Mouse (Mus musculus) hindbrain, embryonic 15.5 days (tissue): Measurements from ENCODE around the gene Klb. TPM values are rescaled to one million over a fixed set of nuclear protein-coding genes. Genes with fewer than 3 reads are reported as not detected.
A peak's percentile ranks its signal among the peaks of the same experiment; 100 is the strongest.

Experiments used
- ATAC-seq: fragments of 200-750 bp; cut with Nextera tagmentation; 2 replicates; pipeline ENCODE4 v1.8.0; 2017; ENCODE audit warnings: low read depth, moderate number of reproducible peaks, moderate TSS enrichment; ENCODE audit not compliant: low FRiP score
- H3K27ac ChIP-seq: fragments of 300-500 bp; sonication (generic); replicated peaks from 2 replicates; pipeline ENCODE4 v1.5.1; 2015; ENCODE audit warnings: mild to moderate bottlenecking, inconsistent platforms
- H3K27me3 ChIP-seq: fragments of 300-500 bp; sonication (generic); 2 replicates; pipeline ENCODE4 v1.6.1; 2015; ENCODE audit warnings: control low read depth, inconsistent platforms
- H3K36me3 ChIP-seq: fragments of 300-500 bp; sonication (generic); 2 replicates; pipeline ENCODE4 v1.6.1; 2015; ENCODE audit warnings: control low read depth, inconsistent platforms
- H3K4me1 ChIP-seq: fragments of 300-500 bp; sonication (generic); replicated peaks from 2 replicates; pipeline ENCODE4 v1.6.1; 2015; ENCODE audit warnings: control low read depth, inconsistent platforms
- H3K4me2 ChIP-seq: fragments of 300-500 bp; sonication (generic); 2 replicates; pipeline ENCODE4 v1.6.1; 2015; ENCODE audit warnings: moderate library complexity, mild to moderate bottlenecking, inconsistent platforms
- H3K4me3 ChIP-seq: fragments of 300-500 bp; sonication (generic); 2 replicates; pipeline ENCODE4 v1.5.1; 2015; ENCODE audit warnings: mild to moderate bottlenecking, inconsistent platforms
- H3K9ac ChIP-seq: fragments of 300-500 bp; sonication (generic); 2 replicates; pipeline ENCODE4 v1.6.1; 2015; ENCODE audit warnings: inconsistent platforms
- H3K9me3 ChIP-seq: fragments of 300-500 bp; sonication (generic); 2 replicates; pipeline ENCODE4 v1.6.1; 2016; ENCODE audit warnings: control low read depth, inconsistent platforms
- WGBS: fragments of 180-500 bp; shearing (Covaris S2); methylation state at CpG from one replicate; pipeline ENCODE4 v1.1.7; 2015; 5-methylcytosine and 5-hydroxymethylcytosine counted together
- polyA plus RNA-seq: library from polyadenylated mRNA; unstranded; fragments of >200 nt; fragmentation: Nextera tagmentation; extraction: Ambion mirVana; gene quantifications from 2 replicates; pipeline ENCODE4 v1.2.1, GENCODE M21; 2015

Gene Klb
- polyA plus RNA-seq, 1 experiment from 2014 or later: 0.32 TPM

DNA sequence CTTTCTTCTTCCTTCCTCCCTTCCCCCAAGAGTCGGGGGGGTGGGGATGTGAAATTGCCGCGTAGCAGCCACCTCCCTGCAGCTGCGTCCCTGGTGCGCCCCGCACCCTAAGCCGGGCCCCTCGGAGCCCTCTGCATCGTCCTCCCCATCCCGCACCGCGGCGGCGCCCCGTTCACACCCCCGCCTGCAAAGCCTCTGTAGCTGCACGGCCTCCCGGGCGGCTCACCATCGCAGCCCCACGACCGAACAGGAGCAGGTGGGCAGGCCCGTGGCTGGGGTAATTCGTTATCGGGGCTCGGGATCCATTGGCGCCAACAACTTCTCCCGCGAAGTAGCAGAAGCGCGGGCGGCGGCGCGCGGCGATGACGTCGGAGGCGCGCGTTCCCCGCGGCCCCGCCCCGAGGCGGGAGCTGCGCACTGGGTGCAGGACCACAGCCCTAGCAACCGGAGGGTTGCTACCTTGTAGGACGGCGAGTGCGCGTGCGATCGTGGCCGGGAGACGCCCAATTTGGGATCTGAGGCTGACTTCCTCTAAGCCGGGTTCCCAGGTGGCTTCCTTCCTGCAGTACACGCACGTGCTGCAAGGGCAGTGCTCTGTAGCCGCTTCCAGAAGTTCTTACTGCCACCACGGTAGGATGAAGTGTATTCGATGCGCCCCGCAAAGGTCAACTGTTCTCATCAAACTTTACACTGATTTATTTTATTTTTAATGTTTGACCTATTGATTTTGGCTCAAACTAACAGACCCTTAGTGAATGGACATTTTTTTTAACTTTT is 12.6 kb upstream of the Klb start, which contains the start of gene Rfc1:
Gene Rfc1, minus strand, starts transcription at position 373 of the 777 bp plus-strand sequence.
- under 1% methylated on average over 65 of the region's 65 CpGs for WGBS
- H3K4me3 ChIP-seq: peak within 1 kb of the TSS; percentile 79
- ATAC-seq: peak; percentile 98
- H3K9ac ChIP-seq: peak within 1 kb of the TSS; percentile 77
- no peaks in the 10 kb centered on the region for H3K9me3 ChIP-seq
- H3K27me3 ChIP-seq: no peaks in the 10 kb centered on the region
- peak within 1 kb of the TSS; percentile 65 for H3K27ac ChIP-seq
- peaks cover 18% of the 10 kb centered on the region for H3K4me1 ChIP-seq
- no peaks in the 10 kb centered on the region for H3K36me3 ChIP-seq
- peak within 1 kb of the TSS; percentile 71 for H3K4me2 ChIP-seq

DNA sequence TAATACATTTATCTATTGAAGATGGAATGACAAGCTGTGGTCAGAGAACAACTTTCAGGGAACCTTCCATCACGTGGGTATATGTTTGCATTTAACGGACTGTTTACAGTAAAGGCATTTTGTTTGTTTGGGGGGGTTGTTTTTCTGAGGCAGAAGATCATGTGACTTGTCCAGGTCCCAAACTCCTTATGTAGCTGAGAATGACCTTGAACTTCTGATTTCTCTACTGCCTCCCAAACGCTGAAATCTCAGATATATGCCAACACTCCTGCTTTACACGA is 12.1 kb upstream of the Klb start:
- no peaks in the 10 kb centered on the region for H3K9me3 ChIP-seq
- H3K9ac ChIP-seq: peak overlapping the region; percentile 77; the same call in 1 of the 2 replicates
- H3K4me1 ChIP-seq: peaks cover 18% of the 10 kb centered on the region
- H3K4me3 ChIP-seq: peak overlapping the region; percentile 79
- no peak overlapping the region for H3K27ac ChIP-seq
- 32% methylated on average over 4 of the region's 4 CpGs for WGBS
- no peaks in the 10 kb centered on the region for H3K36me3 ChIP-seq
- ATAC-seq: peak; percentile 7; the same call in 1 of the 2 replicates
- H3K27me3 ChIP-seq: no peaks in the 10 kb centered on the region
- H3K4me2 ChIP-seq: peak overlapping the region; percentile 71

DNA sequence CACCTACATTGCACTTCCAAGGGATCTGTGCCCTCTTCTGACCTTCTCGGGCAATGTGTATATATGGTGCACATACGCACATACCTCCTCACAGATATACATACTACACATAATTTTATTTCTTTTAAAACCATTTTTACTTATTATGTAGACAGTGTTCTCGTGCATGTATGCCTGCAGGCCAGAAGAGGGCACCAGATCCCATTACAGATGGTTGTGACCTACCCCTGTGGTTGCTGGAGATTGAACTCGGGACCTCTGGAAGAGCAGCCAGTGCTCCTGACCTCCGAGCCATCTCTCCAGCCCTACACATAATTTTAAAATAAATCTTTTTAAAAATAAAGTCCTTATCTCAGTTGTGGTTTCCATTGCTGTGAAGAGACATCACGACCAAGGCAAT is 9.7 kb upstream of the Klb start:
- Histone ChIP-seq H3K27me3 (no peaks in the 10 kb centered on the region), H3K4me3 (no peak overlapping the region), H3K36me3 (no peaks in the 10 kb centered on the region), H3K27ac (no peak overlapping the region), H3K4me1 (peaks cover 18% of the 10 kb centered on the region), H3K4me2 (no peak overlapping the region), H3K9me3 (no peaks in the 10 kb centered on the region), H3K9ac (no peak overlapping the region)
- 85% methylated on average over 6 of the region's 6 CpGs for WGBS
- ATAC-seq: no peak

- Histone ChIP-seq H3K4me1 (peaks cover 6% of the 10 kb centered on the region; the same call in 1 of the 2 replicates), H3K4me3 (no peak overlapping the region), H3K36me3 (no peaks in the 10 kb centered on the region), H3K27me3 (no peaks in the 10 kb centered on the region), H3K4me2 (no peak overlapping the region), H3K9ac (no peak overlapping the region), H3K27ac (no peak overlapping the region), H3K9me3 (no peaks in the 10 kb centered on the region)
- ATAC-seq: no peak
- 56% methylated on average over 4 of the region's 4 CpGs for WGBS
These were observed 7.9 kb upstream of the Klb start for GRCm38 (mm10) chr5:65340167-65340566.

DNA sequence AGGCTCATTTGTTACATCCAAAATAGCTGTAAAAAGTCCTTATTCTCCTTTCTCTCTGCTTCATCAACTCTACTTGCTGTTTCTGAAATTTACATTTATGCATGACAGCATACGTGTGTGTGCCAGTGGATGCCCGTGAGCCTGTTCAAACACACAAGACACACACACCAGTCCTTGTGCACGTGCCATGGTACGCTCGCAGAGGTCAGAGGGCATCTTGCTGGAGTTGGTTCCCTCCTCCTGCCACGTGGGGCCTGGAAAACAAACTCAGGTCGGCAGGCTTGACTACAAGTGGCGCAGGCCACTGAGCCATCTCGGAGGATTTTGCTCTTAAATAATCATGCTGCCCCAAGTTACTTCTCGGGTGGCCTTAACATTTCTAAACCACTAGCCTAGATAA is 2.4 kb downstream of the Klb start:
- WGBS: 58% methylated on average over 10 of the region's 10 CpGs
- no peaks in the 10 kb centered on the region for H3K9me3 ChIP-seq
- no peak overlapping the region for H3K4me2 ChIP-seq
- H3K9ac ChIP-seq: no peak overlapping the region
- ATAC-seq: no peak
- H3K4me1 ChIP-seq: peaks cover 5% of the 10 kb centered on the region; the same call in 1 of the 2 replicates
- H3K36me3 ChIP-seq: no peaks in the 10 kb centered on the region
- H3K27ac ChIP-seq: no peak overlapping the region
- H3K27me3 ChIP-seq: no peaks in the 10 kb centered on the region
- H3K4me3 ChIP-seq: no peak overlapping the region

DNA sequence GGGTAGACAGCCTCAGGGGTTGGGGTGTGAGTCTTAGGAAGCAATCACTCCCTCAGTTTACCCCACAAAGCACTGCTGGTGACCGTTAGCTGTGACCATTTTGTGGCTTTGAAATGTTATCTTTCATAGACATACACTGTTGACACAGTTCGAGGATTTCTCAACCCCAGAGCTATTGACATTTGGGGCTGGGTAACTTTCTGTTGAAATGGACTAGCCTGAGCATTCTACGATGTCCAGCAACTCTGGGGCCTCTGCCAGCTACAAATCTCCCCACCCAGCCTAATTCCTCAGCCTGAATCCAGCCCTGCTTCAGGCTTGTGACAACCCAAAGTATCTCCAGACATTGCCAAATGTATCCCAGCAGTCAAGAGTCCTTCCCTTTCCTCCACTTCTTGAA is 6.0 kb downstream of the Klb start:
- Histone ChIP-seq H3K9me3 (no peaks in the 10 kb centered on the region), H3K27ac (no peak overlapping the region)

DNA sequence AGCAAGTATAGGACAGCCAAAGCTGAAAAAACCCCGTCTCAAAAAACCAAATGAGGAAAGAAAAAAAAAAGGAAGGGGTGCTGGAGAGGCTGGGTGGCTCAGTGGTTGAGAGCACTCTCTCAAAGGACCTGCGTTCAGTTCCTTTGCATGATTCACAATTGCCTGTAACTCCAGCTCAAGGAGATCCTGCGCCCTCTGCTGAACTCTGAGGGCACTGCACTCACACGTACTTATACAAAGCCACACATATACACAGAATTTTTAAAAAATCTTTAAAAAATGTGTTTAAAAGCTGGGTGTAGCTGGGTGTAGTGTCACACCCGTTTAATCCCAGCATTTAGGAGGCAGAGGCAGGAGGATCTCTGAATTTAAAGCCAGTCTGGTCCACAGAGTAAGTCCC is 6.9 kb downstream of the Klb start:
- Histone ChIP-seq H3K36me3 (no peaks in the 10 kb centered on the region), H3K9me3 (no peaks in the 10 kb centered on the region), H3K4me3 (no peak overlapping the region), H3K4me2 (no peak overlapping the region), H3K27me3 (no peaks in the 10 kb centered on the region), H3K27ac (no peak overlapping the region), H3K9ac (no peak overlapping the region), H3K4me1 (no peaks in the 10 kb centered on the region)
- 82% methylated on average over 5 of the region's 5 CpGs for WGBS
- ATAC-seq: no peak

More for the DNA sequence above, 6.0 kb downstream of the Klb start:
- WGBS: 87% methylated on average over 3 of the region's 3 CpGs
- Histone ChIP-seq H3K36me3 (no peaks in the 10 kb centered on the region), H3K27me3 (no peaks in the 10 kb centered on the region), H3K9ac (no peak overlapping the region), H3K4me1 (no peaks in the 10 kb centered on the region), H3K4me2 (no peak overlapping the region), H3K4me3 (no peak overlapping the region)
- ATAC-seq: no peak

DNA sequence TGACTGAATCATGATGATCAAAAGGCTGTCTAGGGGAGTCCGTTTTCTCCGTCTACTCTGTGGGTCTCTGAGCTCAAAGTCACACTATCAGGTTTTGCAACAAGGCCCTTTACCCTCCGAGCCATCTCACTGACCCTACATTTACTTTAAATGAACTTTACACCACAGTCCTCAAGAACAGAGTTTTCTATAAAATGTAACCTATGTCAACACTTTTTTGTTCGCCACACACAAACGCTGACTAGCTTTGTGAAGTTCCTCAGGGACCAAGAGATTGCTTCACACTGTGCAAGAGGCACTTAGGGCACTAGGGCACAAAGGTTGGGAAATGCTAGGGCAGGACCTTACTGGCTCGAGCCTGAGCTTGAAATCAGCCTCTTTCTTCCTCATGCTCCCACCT is 8.7 kb downstream of the Klb start:
- Histone ChIP-seq H3K36me3 (no peaks in the 10 kb centered on the region), H3K27me3 (no peaks in the 10 kb centered on the region), H3K4me3 (no peak overlapping the region), H3K9ac (no peak overlapping the region), H3K4me1 (no peaks in the 10 kb centered on the region), H3K27ac (no peak overlapping the region), H3K4me2 (no peak overlapping the region), H3K9me3 (no peaks in the 10 kb centered on the region)
- WGBS: 83% methylated on average over 6 of the region's 6 CpGs
- ATAC-seq: no peak

DNA sequence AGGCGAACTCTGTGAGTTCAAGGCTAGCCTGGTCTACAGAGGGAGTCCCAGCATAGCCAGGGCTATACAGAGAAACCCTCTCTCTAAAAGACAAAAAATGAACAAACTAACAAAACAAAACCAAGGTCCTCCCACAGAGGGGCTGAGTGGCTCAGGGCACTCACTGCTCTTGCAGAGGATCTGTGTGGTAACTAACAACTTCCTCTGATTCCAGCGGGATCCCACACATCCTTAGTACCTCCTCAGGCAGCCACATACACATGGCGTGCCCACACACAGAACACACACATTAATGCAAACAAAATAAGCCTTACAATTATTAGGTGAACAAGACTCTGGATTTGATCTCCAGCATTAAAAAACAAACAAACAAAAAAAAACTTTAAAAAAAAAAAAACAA is 9.7 kb downstream of the Klb start:
- no peaks in the 10 kb centered on the region for H3K4me1 ChIP-seq
- ATAC-seq: no peak
- H3K27me3 ChIP-seq: no peaks in the 10 kb centered on the region
- 94% methylated on average over 3 of the region's 3 CpGs for WGBS
- no peaks in the 10 kb centered on the region for H3K36me3 ChIP-seq
- no peak overlapping the region for H3K4me3 ChIP-seq
- H3K9ac ChIP-seq: no peak overlapping the region
- H3K27ac ChIP-seq: no peak overlapping the region
- no peaks in the 10 kb centered on the region for H3K9me3 ChIP-seq
- H3K4me2 ChIP-seq: no peak overlapping the region

- H3K27ac ChIP-seq: no peak overlapping the region
- H3K4me3 ChIP-seq: no peak overlapping the region
- no peaks in the 10 kb centered on the region for H3K36me3 ChIP-seq
- no peak overlapping the region for H3K4me2 ChIP-seq
- H3K4me1 ChIP-seq: no peaks in the 10 kb centered on the region
- no peak overlapping the region for H3K9ac ChIP-seq
- no peak for ATAC-seq
- H3K9me3 ChIP-seq: no peaks in the 10 kb centered on the region
- no peaks in the 10 kb centered on the region for H3K27me3 ChIP-seq
- 94% methylated on average over 11 of the region's 11 CpGs for WGBS
These were observed 19.7 kb downstream of the Klb start for GRCm38 (mm10) chr5:65367837-65368236.

GRCm38 (mm10) chr5:65371551-65371950 is 23.4 kb downstream of the Klb start:
- no peaks in the 10 kb centered on the region for H3K9me3 ChIP-seq
- H3K36me3 ChIP-seq: no peaks in the 10 kb centered on the region
- no peak overlapping the region for H3K4me3 ChIP-seq
- H3K4me2 ChIP-seq: no peak overlapping the region
- no peak overlapping the region for H3K27ac ChIP-seq
- no peaks in the 10 kb centered on the region for H3K27me3 ChIP-seq
- no peak for ATAC-seq
- WGBS: 97% methylated on average over 7 of the region's 7 CpGs
- no peak overlapping the region for H3K9ac ChIP-seq
- H3K4me1 ChIP-seq: no peaks in the 10 kb centered on the region

DNA sequence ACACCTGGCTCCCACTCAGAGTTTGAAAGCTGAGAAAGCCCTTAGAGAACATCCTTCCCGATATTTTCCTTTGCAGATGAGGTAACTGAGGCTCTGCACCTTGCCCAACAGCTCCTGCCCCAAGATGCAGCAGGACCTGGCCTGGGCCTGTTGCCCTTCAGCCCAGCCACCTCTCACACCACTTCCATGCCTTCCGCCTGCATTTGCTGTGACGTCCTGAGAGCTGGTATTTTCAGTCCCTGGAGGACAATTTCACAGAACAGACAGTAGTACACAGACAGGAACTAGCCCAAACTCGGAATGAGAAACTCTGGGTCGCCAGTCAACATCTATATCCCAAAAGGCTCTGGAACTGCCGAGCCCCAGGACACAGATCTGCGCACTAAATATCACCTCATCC is 26.6 kb downstream of the Klb start:
- no peaks in the 10 kb centered on the region for H3K27me3 ChIP-seq
- 84% methylated on average over 7 of the region's 7 CpGs for WGBS

GRCm38 (mm10) chr5:65385704-65386103 is 37.6 kb downstream of the Klb start:
- H3K9ac ChIP-seq: no peak overlapping the region
- no peaks in the 10 kb centered on the region for H3K9me3 ChIP-seq
- no peak for ATAC-seq
- WGBS: 81% methylated on average over 2 of the region's 2 CpGs
- H3K27me3 ChIP-seq: no peaks in the 10 kb centered on the region
- no peak overlapping the region for H3K4me3 ChIP-seq
- peaks cover 39% of the 10 kb centered on the region for H3K36me3 ChIP-seq
- no peak overlapping the region for H3K27ac ChIP-seq
- no peak overlapping the region for H3K4me2 ChIP-seq
- peaks cover 20% of the 10 kb centered on the region for H3K4me1 ChIP-seq

More for the DNA sequence above, 26.6 kb downstream of the Klb start:
- H3K36me3 ChIP-seq: no peaks in the 10 kb centered on the region
- no peak overlapping the region for H3K4me2 ChIP-seq
- no peak for ATAC-seq
- H3K9ac ChIP-seq: no peak overlapping the region
- H3K9me3 ChIP-seq: no peaks in the 10 kb centered on the region
- no peak overlapping the region for H3K27ac ChIP-seq
- no peaks in the 10 kb centered on the region for H3K4me1 ChIP-seq
- no peak overlapping the region for H3K4me3 ChIP-seq
